Mouse (Mus musculus) MN1 (cell line): ENCODE measurements around the gene Gng7.

Experiments
- DNase-seq: peaks from one replicate; pipeline ENCODE4 v3.0.0-alpha.2; 2016; ENCODE audit warnings: low spot score

The Gng7 gene

DNA sequence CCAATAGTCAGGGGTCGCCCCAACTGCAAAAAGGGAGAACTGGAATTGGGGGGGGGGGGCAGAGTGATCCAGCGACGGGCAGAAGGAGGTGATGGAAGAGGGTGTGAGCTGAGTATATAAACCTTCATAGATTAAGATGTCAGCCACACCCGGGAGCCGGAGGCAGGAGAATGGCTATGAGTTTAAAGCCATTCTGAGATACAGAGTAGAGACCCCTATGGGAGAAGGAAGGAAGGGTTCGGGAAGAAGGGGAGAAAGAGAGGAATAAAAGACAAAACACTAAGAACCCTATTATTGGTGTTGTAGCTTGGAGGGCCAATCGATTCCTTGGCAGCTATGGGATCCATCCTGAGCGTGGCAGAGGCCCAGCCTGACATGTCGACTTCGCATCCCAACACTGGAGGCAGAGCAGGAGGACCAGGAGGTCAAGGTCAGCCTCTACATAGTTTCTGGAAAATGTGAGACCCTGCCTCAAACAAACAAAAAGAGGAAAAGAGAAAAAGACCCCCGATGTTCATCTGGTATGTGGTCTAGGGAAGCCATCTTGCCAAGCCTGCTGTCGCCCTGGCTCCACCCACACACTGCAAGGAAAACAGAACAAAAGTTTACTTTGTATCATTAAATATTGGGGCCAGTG, 11.0 kb upstream of the Gng7 start, which contains the start of gene Diras1:
Gene Diras1 (minus strand): TSS at position 24 of the 637 bp plus-strand sequence.
- DNase-seq, result no peak

DNA sequence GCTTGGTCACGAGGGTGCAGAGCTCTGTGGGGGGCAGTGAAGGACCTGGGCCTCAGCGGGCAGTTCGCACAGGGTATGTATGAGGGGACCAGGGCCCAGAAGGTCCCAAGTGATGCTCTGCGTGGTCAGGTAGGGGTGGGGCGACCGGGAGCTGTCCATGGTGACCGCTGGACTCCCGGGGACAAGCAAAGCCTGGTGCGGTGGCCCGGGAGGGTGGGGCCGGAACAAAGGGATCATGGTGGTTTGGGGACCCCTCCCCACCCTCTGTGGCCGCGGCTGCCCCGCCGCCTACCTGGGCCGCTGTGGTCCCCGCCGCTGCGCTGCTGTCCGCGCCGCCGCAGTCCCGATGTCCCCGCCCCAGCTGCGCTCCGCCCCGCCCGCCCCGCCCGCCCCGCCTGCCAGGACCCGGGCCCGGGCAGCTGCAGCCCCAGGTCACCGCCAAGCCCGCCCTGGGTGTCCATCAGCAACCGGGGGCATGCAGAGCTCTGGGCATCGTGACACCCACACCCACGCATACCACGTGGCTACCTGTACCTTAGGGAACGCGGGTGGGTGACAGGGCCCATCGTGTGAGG, 10.4 kb upstream of the Gng7 start:
- peak; percentile 43 for DNase-seq

DNA sequence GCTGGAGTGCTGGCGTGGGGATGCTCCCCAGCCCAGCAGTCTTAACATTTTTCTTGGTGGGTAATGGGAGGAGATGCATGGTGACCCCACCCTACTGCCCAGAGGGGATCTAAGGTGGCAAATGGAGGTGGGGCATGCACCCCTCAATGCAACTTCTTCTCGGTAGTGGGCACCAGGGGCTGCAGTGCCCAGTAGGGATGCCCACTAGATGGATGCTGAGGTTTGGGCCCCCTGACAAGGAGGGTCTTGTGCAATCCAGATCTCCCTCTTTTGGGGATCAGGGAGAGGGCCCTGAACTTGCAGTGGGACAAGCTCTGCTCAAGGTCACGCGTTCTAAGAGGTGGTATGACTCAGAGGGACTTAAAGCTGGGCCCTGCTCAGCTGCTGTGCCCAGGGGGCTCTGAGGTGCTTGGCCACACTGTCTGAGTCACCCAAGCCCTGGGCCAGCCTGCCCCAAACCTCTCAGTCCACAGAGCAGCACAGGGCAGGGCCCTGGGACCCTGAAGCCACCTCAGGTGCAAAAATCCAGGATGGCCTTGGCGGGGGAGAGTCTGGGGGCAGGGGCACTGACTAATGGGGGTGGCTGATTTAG, 9.7 kb upstream of the Gng7 start:
- peak; percentile 52 for DNase-seq

DNA sequence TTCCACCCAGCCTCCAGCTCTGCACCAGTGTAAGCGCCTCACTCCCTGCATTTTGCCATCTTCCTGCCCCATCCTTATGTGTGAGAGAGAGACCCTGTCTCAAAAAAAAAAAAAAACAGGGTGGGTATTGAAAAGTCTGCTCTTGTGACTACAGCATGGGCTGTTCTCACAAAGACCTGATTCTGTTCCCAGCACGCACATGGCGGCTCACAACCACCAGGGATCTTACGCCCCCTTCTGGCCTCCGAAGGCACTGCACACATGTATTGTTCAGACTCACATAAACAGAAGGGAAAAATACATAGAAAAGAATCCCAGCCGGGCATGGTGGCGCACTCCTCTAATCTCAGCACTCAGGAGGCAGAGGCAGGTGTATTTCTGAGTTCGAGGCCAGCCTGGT, 8.0 kb upstream of the Gng7 start:
- DNase-seq, result no peak

DNA sequence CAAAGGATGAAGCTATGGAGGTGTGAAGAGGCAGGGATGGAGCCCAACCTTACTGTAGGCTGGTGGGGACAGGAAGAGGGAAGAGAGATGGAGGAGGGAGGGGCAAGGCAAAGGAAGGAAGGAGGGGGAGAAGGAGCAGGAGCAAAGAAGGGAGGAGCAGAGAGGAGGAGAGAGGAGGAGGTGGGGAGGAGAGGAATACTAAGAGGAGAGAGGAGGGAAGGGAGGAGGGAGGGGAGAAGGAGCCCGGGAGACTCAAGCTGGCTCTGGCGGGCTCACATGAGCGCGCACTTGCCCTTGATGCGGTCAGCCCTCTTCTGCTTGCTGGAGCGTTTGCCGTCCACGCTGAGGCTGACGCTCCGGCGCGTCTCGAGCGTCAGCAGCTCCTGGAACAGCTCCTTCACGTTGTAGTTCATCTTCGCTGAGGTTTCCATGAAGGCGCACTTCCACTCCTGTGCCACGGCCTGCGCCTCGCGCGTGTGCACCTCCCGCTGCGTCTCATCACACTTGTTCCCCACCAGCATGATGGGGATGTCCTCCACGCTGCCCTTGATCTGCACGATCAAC, 6.9 kb upstream of the Gng7 start:
- DNase-seq, result no peak

DNA sequence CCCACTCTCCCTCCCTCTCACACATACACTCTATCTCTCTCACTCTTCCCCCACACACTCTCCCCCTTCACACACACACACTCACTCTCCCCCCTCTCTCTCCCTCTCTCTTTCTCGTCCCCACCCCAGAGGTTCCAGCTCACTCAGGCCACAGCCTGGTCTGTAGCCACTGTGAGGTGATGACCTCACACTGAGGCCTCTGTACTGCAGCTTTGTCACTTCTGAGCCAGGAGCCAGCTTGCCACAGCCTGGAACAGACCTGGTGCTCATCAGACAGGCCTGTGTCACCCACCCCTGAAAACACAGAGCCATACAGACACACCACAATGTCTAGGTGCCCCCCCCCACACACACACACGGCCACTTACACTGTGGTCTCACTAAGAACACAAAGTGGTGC, 5.5 kb upstream of the Gng7 start:
- peak; percentile 62 for DNase-seq

DNA sequence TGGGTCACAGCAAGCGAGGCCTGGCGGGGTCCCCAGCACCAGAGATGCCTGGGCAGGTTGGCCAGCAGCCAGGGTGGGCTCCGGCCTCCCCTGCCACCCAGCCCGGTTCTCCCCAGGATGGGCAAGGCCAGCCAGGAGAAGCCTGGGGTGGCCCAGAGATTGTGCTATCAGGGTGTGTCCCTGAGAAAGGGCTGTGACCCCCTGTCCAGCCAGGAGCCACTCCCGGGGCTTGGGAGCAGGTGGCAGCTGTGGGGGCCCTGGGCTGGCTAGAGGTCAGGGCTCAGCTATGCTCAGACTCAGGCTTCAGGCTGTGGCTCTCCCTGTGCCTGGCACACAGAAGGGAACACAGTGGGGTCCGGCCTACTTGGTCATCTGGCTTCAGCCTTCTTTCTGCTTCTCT, 4.9 kb upstream of the Gng7 start:
- DNase-seq, result no peak

DNA sequence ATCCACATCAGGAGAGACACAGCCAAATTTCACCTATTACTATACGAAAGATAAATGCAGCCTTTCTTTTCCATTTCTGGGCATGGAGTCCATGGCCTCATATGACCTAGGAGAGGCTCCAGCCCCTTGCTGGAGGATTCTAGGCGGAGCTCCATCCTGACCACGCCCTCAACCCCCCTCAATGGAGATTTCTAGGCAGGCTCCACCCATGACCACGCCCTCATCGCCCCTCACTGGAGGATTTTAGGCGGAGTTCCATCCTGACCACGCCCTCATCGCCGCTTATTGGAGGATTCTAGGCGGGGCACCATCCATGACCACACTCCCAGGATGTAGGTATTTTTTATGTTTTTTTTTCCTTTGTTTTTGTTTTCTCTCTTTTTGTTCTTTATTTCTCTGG, 3.6 kb upstream of the Gng7 start:
- no peak for DNase-seq

DNA sequence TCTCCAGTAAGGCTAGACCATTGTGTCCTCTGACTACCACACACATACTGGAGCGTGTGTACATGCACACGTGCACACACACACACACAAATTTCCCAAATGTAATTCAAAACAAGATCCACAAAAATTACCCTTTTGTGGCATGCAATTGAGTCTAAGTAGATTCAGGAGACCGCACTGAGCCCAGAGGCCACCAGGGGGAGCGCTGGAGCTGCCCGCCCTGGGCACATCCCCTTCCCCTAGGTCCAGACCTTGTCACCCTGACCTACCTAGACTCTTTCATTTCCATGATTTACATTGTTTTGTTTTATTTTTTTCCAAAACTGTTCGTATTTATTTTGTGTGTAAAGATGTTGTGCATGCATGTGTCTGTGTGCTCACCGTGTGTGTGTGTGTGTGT, 1.9 kb upstream of the Gng7 start:
- DNase-seq, result peak; percentile 80

DNA sequence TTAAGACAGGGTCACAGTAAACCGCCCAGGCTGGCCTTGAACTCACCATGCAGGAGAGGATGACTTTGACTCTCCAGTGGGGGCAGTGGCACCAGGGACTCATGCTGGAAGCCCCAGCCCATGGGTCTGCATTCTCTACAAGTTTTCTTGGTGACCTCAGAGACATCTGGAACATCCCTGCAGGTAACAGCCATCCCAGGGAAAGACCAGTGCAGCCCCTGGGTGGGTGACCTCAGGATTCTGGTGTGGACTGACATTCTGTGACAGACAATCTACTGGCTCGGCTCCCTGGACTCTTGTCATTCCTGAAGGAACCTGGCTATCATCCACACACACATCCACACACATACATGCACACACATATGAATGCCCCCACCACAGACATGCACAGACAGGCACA, 921 bp upstream of the Gng7 start:
- DNase-seq, result no peak

DNA sequence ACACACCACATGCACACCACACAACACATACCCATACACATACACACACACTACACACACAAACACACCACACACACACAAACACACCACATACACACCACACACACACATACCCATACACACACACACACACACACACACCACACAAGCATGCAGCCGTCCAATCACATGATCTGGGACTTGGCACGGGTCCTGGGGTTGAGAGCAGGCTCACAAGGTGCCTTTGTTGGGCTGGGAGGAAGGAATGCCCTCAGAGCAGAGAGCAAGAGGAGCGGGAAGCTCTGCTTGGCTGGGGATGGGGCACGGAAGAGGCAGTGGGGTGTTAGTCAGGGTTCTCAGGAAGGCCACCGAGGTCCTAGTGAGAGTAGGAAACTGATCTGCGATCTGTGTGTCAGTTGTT, 3.9 kb downstream of the Gng7 start:
- DNase-seq, result no peak

DNA sequence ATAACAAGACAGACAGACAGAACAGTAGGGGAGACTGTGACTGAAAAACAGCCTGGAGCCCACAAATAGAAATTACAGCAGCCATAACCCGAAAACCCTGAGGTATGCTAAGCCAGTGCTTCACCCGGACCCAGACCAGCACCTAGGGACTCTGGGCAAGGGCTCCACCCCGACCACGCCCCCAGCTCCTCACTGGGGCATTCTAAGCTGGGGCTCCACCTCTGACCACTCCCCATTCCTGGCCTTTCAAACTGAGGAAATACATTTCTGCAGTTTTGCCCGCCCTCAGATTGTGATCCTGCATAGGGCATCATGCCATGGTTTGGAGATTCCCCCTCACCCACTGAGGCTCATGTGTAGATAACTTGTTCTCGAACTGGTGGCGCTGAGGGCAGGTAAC, 7.5 kb downstream of the Gng7 start:
- no peak for DNase-seq

DNA sequence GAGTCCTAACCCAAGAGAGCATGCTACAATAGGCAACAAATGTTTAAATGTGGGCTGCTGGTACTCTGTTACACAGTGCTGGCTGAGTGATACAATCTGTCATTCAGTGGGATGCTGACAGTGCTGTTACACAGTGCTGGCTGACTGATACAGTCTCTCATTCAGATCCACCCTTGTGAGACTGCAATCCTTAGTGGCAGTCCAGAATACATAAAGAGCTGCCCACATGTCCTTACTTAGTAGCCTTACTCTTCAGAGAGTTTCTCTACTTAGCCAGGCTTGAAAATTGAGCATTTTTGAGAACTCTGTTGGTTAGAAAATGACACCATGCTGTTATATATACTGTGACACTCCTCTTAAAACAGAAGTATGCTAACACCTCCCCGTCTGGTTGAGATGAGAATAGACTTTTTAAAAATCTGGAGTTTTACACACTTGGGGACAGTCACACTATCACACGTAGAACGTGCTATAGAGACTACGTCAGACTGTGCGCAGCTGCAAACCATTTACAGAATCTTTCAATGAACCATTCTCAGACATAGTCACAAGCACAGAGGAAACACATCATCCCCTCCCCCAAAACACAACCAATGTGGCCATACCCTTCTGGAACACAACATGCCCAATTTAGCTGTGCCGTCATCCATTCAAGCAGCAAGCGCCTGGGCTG, 8.6 kb downstream of the Gng7 start:
- no peak for DNase-seq

DNA sequence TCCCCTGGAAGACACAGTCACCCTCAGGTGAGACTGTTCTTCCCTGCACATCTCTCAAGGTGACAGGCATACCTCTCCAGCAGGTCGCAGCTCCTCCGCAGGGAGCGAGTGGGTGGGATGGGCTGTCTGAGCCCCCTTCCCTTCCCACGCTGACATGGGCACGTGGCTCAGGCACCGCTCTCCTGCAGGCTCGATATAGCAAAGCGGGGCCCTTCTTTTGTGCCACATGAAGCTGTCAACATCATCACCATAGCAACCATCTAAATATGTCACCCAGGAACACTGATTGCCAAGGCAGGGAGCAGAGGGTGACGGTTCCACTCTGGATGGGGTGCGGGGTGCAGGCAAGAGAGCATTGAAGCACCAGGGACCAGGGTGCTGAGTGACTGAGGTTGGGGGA, 13.6 kb downstream of the Gng7 start:
- DNase-seq, result no peak

DNA sequence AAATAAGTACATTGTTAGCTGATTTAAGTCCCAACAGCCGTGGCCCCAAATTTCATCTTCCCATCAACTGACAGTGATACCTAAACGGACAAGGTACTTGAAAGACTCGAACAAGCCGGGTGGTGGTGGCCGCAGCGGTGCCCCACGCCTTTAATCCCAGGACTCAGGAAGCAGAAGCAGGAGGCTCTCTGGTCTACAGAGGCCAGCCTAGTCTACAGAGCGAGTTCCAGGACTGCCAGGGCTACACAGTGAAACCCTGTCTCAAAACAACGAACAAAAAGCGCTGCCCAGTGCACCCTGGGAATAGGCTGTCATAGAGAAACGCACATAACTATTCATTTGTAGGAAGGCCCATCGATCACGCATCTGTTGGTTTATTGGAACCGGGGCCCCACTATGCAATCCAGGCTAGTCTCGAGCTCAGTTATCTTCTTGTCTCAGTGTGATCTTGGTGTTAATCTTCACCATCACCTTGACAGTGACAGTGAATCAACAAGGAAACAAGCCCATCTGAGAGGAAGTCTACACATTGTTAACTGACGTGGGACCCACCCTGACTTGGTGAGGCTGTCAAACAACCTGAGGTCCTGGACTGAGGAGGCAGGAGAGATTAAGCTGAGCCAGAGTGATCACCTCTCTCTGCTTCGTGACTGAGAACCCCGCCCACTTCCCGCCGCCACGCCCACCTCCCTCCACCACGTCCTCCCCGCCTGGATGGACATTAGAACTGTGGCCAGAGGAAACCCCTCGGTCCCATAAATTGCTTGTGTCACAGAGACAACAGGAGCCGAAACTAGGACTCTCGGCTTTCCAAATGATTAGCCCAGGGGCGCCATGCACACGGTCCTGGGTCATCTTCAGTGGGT, 14.3 kb downstream of the Gng7 start:
- DNase-seq, result no peak

DNA sequence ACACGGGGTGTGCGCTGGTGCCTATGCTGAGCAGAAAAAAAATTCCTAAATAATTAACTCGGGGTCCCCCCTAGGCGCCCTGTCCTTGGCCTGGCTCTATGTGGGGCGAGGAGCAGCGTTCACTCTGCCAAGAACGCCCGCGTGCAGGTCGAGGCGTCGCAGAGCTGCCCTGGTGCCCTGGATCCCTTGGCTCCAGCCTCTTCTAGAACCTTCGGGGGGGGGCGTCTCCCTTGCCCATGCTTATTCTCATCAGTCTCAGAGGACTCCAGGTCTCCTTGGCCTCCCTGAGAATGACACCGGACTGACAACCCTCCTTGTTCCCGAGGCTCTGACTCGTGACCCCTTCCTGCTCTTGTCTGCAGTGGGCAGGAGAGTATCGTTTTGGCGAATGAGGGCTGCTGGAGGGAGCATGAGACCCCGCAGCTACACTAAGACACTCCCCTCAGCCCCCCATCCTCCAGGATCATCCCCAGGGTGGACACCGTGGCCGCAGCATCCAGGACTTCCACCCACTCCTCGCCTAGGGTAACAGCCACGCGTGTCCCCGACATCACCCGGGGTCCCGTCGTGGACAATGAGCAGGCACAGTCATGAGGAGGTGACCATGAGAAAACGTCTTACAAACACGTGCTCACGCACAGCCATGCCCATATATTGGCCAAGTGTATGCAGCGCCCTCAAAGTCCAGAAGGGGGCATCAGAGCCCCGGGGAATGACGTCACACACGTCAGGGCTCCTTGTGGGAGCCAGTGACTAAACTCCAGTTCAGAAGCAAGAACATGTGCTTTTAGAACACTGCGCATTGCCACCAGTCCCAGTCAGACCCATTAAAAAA, 15.2 kb downstream of the Gng7 start:
- DNase-seq, result peak; percentile 96

DNA sequence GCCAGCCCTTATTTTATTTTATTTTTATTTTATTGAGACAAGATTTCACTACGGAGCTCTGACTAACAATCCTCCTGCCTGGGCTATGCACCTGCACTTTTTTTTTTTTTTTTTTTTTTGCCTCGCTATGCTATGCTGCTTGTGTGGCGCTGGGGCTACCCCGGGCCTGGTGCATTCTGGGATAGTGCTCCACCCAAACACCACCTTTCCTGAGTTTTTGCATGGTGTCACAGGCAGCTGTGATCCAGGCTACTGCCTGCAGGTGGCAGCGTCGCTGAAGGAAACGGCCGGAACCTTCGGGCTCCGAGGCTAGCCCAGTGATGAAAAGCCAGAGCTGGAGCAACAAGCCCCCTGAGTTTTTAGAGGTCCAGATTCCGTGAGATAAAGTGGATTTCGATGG, 16.0 kb downstream of the Gng7 start:
- peak; percentile 82 for DNase-seq

DNA sequence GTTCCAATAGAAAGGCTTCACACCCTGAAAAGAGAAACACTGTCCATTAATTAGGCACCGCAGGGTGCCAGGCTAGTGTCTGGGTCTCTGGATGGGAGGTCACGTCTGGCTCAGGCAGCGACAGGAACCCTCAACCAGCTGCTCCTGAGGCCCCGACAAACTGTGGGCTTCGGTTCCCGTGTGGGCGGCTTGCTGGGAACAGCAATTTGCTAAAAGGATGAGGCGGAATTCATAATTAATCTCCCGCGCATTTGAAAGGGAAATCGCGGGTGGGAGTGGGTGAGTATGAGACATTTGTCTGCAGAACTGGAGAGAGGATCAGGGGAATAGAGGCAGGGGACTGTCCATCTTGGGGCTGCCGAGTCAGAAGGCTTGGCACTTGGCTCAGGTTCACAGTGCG, 16.7 kb downstream of the Gng7 start:
- no peak for DNase-seq

DNA sequence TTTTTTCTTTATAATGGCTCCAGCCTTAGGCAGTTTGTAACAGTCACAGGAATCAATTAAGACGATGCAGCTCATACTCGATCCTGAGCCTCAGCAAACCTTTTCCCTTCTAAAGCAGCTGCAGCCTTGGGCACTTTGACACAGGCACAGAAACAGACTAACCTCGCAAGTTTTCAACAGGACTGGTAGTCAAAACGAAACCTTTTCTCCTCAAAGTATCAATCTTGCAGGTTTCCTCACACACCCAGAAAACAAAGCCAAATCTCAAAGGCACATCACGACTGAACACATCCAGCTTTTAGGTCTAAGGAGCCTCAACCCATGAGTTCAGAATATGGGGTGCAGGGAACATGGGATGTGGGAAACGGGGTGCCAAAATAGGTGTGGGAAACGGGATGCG, 17.4 kb downstream of the Gng7 start:
- DNase-seq, result no peak

DNA sequence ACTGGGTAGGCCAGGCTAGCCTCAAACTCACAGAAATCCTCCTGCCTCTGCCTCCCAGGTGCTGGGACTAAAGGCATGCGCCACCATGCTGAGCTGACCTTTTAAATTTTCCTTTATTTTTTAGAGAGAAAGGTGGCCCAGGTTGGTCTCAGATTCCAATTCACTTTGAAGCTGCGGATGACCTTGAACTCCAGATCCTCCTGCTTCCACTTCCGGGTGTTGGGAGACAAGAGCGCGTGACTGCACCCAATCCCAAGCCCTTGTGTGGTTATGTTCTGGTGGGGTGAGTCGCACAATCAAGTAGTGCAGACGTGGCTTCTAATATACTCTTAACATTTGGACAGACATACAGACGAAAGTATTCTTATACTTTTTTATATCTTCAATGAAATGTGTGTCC, 18.2 kb downstream of the Gng7 start:
- no peak for DNase-seq

DNA sequence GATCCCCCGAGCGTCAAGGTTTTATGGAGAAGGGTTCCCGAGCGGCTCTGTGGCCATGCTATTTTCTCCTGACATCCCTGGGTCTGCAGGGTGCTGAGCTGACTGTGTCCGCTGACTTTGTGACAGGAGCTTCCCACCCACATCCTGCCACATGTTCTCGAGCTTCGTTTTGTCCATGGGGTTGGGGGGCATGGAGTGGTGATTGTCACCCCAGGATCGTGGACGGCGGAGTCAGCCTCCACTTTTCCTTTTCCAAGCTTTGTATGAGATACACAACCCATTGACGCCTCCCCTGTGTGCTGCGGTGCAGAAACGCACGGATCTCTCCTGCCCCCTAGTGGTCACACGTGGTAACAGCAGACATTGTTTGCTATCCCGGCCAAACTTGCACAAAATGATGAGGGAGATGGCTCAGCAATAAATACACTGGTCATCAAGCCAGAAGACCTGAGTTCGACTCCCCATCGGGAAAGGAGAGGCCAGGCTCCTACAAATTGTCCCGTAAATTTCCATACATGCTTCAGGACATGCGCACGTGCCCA, 19.6 kb downstream of the Gng7 start:
- peak; percentile 85 for DNase-seq
